Mouse (Mus musculus): ENCODE results near the gene Ocln.
A peak's percentile ranks its signal among the peaks of the same experiment; 100 is the strongest.

Ocln gene

GRCm38 (mm10) chr13:100552369-100553041 lies at the start of gene Ocln:
Ocln (minus strand) TSS chr13:100552718.
- no peak for DNase-seq (ENCODE audit: low read depth, low spot score)

- DNase-seq (ENCODE audit: low read depth, low spot score): no peak
Observed at GRCm38 (mm10) chr13:100601034-100601433, 48.5 kb upstream of the Ocln start.

- DNase-seq (ENCODE audit: low read depth, low spot score): no peak
Observed at GRCm38 (mm10) chr13:100600317-100600716, 47.8 kb upstream of the Ocln start.

GRCm38 (mm10) chr13:100597284-100597683 lies 44.8 kb upstream of the Ocln start:
- no peak for DNase-seq (ENCODE audit: low read depth, low spot score)

GRCm38 (mm10) chr13:100595552-100595885 lies 43.0 kb upstream of the Ocln start:
- DNase-seq (ENCODE audit: low read depth, low spot score): no peak

- no peak for DNase-seq (ENCODE audit: low read depth, low spot score)
Observed at GRCm38 (mm10) chr13:100594838-100595551, 42.5 kb upstream of the Ocln start.

GRCm38 (mm10) chr13:100594041-100594792 lies 41.7 kb upstream of the Ocln start:
- DNase-seq (ENCODE audit: low read depth, low spot score): no peak

- DNase-seq (ENCODE audit: low read depth, low spot score): no peak
Observed at GRCm38 (mm10) chr13:100588646-100589045, 36.1 kb upstream of the Ocln start.

- DNase-seq (ENCODE audit: low read depth, low spot score): no peak
Observed at GRCm38 (mm10) chr13:100582144-100582543, 29.6 kb upstream of the Ocln start.

- DNase-seq (ENCODE audit: low read depth, low spot score): no peak
Observed at GRCm38 (mm10) chr13:100581701-100582100, 29.2 kb upstream of the Ocln start.

- DNase-seq (ENCODE audit: low read depth, low spot score): no peak
Observed at GRCm38 (mm10) chr13:100579951-100580350, 27.4 kb upstream of the Ocln start.

GRCm38 (mm10) chr13:100579220-100579619 lies 26.7 kb upstream of the Ocln start:
- DNase-seq (ENCODE audit: low read depth, low spot score): no peak

- DNase-seq (ENCODE audit: low read depth, low spot score): no peak
Observed at GRCm38 (mm10) chr13:100575950-100576349, 23.4 kb upstream of the Ocln start.

- DNase-seq (ENCODE audit: low read depth, low spot score): no peak
Observed at GRCm38 (mm10) chr13:100570713-100571112, 18.2 kb upstream of the Ocln start.

GRCm38 (mm10) chr13:100568359-100568758 lies 15.8 kb upstream of the Ocln start:
- DNase-seq (ENCODE audit: low read depth, low spot score): no peak

GRCm38 (mm10) chr13:100559449-100559848 lies 6.9 kb upstream of the Ocln start:
- DNase-seq (ENCODE audit: low read depth, low spot score): no peak

GRCm38 (mm10) chr13:100557011-100557410 lies 4.5 kb upstream of the Ocln start:
- DNase-seq (ENCODE audit: low read depth, low spot score): no peak

- DNase-seq (ENCODE audit: low read depth, low spot score): peak; percentile 21
Observed at GRCm38 (mm10) chr13:100553042-100553437, 522 bp upstream of the Ocln start.

GRCm38 (mm10) chr13:100552009-100552368 lies 529 bp downstream of the Ocln start:
- DNase-seq (ENCODE audit: low read depth, low spot score): no peak

GRCm38 (mm10) chr13:100551371-100552008 lies 1.0 kb downstream of the Ocln start:
- peak; percentile 11 for DNase-seq (ENCODE audit: low read depth, low spot score)

- DNase-seq (ENCODE audit: low read depth, low spot score): no peak
Observed at GRCm38 (mm10) chr13:100547269-100547668, 5.2 kb downstream of the Ocln start.

- DNase-seq (ENCODE audit: low read depth, low spot score): no peak
Observed at GRCm38 (mm10) chr13:100545510-100545909, 7.0 kb downstream of the Ocln start.
